Mouse (Mus musculus): ENCODE results near the gene Armc9. TPM values are rescaled to one million over a fixed set of nuclear protein-coding genes. Genes with fewer than 3 reads are reported as not detected.

Gene Armc9
- polyA plus RNA-seq, 1 experiment from 2014 or later = 25.4 TPM

DNA sequence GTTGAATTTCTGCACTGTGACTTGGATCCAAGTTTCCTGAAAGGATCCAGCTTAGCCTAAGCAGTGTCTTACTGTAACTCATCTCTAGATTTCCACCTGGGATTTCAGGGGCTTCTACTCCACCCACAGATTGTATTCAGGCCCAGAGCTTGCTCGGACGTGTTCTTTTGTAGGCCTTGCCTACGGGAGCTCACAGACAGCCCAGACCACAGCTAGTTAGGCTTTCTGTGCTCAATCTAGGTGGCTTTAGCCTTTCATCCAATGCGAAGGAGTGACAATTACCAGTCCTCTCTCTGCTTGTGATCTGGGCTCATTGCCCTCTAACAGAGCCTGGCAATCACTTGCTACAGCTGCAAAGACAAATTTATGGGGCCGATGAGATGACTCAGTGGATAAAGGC, 8.3 kb upstream of the Armc9 start:
- Histone ChIP-seq H3K27me3 (no peaks in the 10 kb centered on the region), H3K27ac (replicated peaks) (no peak overlapping the region), H3K9me3 (replicated peaks) (no peaks in the 10 kb centered on the region), H3K4me1 (no peaks in the 10 kb centered on the region), H3K4me3 (replicated peaks) (no peak overlapping the region), H3K4me2 (replicated peaks) (no peak overlapping the region), H3K9ac (no peak overlapping the region), H3K36me3 (0 out of 2 replicates have a peak, but pooled peaks cover under 1% of the 10 kb centered on the region)
- ATAC-seq (ENCODE audit: insufficient number of reproducible peaks, low FRiP score, low TSS enrichment, low read depth) = no peak
- 68% methylated on average over 5 of the region's 5 CpGs for WGBS

DNA sequence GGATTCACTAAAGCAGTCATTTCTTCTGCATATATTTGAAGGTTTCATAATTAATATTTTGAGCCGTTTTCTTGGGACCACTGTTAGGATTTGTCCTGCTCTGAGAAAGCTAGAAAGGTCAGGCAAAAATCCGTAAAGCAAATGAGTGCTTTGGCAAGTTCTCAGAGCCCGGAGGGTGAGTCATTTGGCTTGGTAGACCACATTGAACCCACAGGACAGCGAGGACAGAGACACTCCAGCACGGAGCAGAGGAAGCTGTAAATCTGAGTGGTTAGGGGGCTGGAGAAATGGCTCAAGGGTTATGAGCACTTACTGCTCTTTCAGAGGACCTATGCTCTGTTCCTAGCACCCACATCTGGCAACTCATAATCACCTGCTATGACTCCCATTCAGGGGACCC, 7.0 kb upstream of the Armc9 start:
- Histone ChIP-seq H3K9ac (no peak overlapping the region), H3K27ac (replicated peaks) (no peak overlapping the region), H3K9me3 (replicated peaks) (no peaks in the 10 kb centered on the region), H3K4me3 (replicated peaks) (no peak overlapping the region), H3K4me1 (no peaks in the 10 kb centered on the region), H3K36me3 (no peaks in the 10 kb centered on the region), H3K27me3 (no peaks in the 10 kb centered on the region), H3K4me2 (replicated peaks) (no peak overlapping the region)
- 80% methylated on average over 5 of the region's 5 CpGs for WGBS
- no peak for ATAC-seq (ENCODE audit: insufficient number of reproducible peaks, low FRiP score, low TSS enrichment, low read depth)

DNA sequence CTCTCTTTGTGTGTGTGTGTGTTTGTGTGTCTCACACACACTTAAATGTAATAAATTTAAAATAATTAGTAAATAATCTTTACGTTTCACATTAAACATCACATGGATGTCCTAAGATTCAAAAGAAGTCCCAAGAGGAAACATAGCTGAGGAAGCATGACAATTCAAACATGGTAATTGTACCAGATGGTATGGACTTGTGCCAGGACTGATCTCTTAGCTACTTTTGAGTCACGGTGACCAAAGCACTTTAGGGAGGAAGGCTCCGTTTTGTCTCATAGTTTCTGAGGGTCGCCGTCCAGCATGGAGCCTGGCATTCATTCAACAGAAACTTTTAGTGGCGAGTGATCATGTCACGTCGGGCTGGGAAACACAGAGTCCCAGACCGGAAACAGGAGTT, 6.4 kb upstream of the Armc9 start:
- Histone ChIP-seq H3K4me3 (replicated peaks) (no peak overlapping the region), H3K36me3 (no peaks in the 10 kb centered on the region), H3K9ac (no peak overlapping the region), H3K27me3 (no peaks in the 10 kb centered on the region), H3K4me1 (no peaks in the 10 kb centered on the region), H3K4me2 (replicated peaks) (no peak overlapping the region), H3K9me3 (replicated peaks) (no peaks in the 10 kb centered on the region), H3K27ac (replicated peaks) (no peak overlapping the region)
- no peak for ATAC-seq (ENCODE audit: insufficient number of reproducible peaks, low FRiP score, low TSS enrichment, low read depth)
- WGBS = 66% methylated on average over 9 of the region's 9 CpGs

DNA sequence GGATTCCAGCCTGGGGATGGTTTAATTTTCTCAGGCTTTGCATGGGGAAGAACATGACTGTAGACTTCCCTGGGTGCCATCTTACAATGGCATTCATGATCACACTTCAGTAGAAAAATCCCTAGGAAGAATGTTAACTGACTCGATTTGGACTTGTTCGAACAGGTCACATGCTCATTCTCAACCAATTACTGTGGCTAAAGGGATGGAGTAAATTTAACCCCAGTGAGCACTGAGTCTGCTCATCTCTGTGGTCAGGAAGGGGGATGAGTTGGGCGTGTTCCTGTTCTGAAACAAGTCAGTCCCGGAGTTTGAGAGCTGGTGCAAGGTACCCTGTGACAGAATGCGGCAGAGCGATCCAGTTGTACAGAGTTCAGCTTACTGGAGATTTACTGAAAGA, 3.7 kb upstream of the Armc9 start:
- no peak overlapping the region for H3K27ac ChIP-seq (replicated peaks)
- WGBS = 67% methylated on average over 6 of the region's 6 CpGs

DNA sequence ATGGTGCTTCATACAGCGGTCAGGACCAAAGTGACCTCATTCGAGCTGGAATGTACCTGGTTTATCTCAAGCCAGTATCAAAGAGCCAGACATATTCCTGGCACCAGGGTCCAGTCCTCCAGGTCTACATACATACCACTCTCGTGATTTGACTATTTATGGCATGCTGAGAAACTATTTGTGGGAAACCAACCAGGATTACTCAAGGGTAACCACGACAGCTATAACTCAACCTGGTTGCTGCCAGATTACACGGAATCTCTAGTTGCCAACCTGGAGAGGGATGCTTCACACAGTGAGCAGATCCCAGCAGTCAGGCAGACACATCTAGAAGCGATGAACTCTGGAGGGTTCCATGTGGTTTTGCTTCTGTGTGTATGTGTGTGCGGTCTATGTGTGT, 3.2 kb upstream of the Armc9 start:
- Histone ChIP-seq H3K27ac (replicated peaks) (no peak overlapping the region), H3K9ac (no peak overlapping the region), H3K36me3 (no peaks in the 10 kb centered on the region), H3K9me3 (replicated peaks) (no peaks in the 10 kb centered on the region), H3K4me1 (peaks cover 14% of the 10 kb centered on the region), H3K4me2 (replicated peaks) (no peak overlapping the region), H3K4me3 (replicated peaks) (no peak overlapping the region), H3K27me3 (no peaks in the 10 kb centered on the region)
- WGBS = 78% methylated on average over 7 of the region's 7 CpGs
- ATAC-seq (ENCODE audit: insufficient number of reproducible peaks, low FRiP score, low TSS enrichment, low read depth) = no peak

More for the DNA sequence above, 3.7 kb upstream of the Armc9 start:
- no peaks in the 10 kb centered on the region for H3K9me3 ChIP-seq (replicated peaks)
- H3K36me3 ChIP-seq = no peaks in the 10 kb centered on the region
- no peak overlapping the region for H3K9ac ChIP-seq
- no peak overlapping the region for H3K4me2 ChIP-seq (replicated peaks)
- no peak for ATAC-seq (ENCODE audit: insufficient number of reproducible peaks, low FRiP score, low TSS enrichment, low read depth)
- H3K4me1 ChIP-seq = peaks cover 13% of the 10 kb centered on the region
- no peaks in the 10 kb centered on the region for H3K27me3 ChIP-seq
- no peak overlapping the region for H3K4me3 ChIP-seq (replicated peaks)

DNA sequence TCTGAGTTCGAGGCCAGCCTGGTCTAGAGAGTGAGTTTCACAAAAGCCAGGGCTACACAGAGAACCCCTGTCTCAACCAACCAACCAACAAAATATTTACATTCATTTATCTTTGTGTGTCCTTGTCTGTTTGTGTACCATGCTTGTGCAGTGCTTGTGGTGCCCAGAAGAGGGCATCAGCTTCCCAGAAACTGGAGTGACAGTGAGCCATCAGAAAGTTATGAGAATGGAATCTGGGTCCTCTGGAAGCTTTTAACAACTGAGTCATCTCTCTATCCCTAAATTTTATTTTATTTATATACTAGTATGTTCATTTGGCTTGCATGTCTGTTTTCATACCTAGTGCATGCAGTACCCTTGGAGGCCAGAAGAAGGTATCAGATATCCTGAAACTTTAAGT, 2.0 kb upstream of the Armc9 start:
- Histone ChIP-seq H3K9me3 (replicated peaks) (no peaks in the 10 kb centered on the region), H3K4me2 (replicated peaks) (no peak overlapping the region), H3K9ac (no peak overlapping the region), H3K27ac (replicated peaks) (no peak overlapping the region), H3K4me1 (peaks cover 14% of the 10 kb centered on the region), H3K36me3 (0 out of 2 replicates have a peak, but pooled peaks cover under 1% of the 10 kb centered on the region), H3K27me3 (no peaks in the 10 kb centered on the region), H3K4me3 (replicated peaks) (no peak overlapping the region)
- 87% methylated on average over 1 of the region's 1 CpGs for WGBS
- no peak for ATAC-seq (ENCODE audit: insufficient number of reproducible peaks, low FRiP score, low TSS enrichment, low read depth)

DNA sequence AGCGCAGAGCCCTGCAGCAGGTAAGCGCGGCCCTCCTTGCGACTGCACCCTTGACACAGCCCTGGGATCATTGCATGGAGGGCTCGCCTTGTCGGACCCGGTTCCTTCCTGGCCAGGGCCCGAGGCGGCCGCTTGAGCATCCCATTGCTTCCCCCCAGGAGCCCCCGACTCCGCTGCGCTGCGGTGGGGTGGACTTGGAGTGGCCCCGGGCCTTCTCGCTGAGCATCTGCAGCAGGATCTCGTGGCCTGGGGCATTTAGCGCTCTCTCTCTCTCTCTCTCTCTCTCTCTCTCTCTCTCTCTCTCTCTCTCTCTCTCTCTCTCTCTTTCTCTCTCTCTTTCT, 214 bp downstream of the Armc9 start:
- H3K4me3 ChIP-seq (replicated peaks) = peak overlapping the region; percentile 96
- H3K4me2 ChIP-seq (replicated peaks) = peak overlapping the region; percentile 74
- no peaks in the 10 kb centered on the region for H3K27me3 ChIP-seq
- peaks cover 14% of the 10 kb centered on the region for H3K4me1 ChIP-seq
- H3K9ac ChIP-seq = peak overlapping the region; percentile 60
- peak; percentile 48 for ATAC-seq (ENCODE audit: insufficient number of reproducible peaks, low FRiP score, low TSS enrichment, low read depth)
- H3K9me3 ChIP-seq (replicated peaks) = no peaks in the 10 kb centered on the region
- 0% methylated on average over 18 of the region's 18 CpGs for WGBS
- 0 out of 2 replicates have a peak, but pooled peaks cover 3% of the 10 kb centered on the region for H3K36me3 ChIP-seq
- H3K27ac ChIP-seq (replicated peaks) = no peak overlapping the region

DNA sequence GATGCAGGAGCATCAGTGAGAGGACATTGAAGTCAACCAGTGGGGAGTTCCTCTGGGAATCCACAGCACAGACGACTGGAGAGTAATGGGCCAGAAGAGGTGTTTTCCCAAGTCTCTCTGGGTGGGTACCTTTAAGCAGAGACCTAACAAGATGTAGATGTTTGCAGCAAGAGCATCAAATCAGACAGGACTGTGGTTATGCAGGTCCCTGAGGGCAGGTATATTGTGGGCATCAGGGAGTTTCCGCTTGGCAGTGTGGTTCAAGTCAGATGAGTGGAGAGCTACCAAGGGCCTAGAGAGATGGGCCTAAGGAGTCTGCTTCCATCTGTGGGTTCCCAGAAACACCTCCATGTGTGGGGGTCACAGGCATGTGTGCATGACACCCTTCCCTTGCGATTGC, 1.5 kb downstream of the Armc9 start:
- H3K4me3 ChIP-seq (replicated peaks) = no peak overlapping the region
- peaks cover 12% of the 10 kb centered on the region for H3K36me3 ChIP-seq
- H3K4me2 ChIP-seq (replicated peaks) = no peak overlapping the region
- H3K27me3 ChIP-seq = no peaks in the 10 kb centered on the region
- H3K27ac ChIP-seq (replicated peaks) = no peak overlapping the region
- no peak overlapping the region for H3K9ac ChIP-seq
- WGBS = 77% methylated on average over 3 of the region's 3 CpGs
- no peak for ATAC-seq (ENCODE audit: insufficient number of reproducible peaks, low FRiP score, low TSS enrichment, low read depth)
- peaks cover 14% of the 10 kb centered on the region for H3K4me1 ChIP-seq
- H3K9me3 ChIP-seq (replicated peaks) = no peaks in the 10 kb centered on the region

DNA sequence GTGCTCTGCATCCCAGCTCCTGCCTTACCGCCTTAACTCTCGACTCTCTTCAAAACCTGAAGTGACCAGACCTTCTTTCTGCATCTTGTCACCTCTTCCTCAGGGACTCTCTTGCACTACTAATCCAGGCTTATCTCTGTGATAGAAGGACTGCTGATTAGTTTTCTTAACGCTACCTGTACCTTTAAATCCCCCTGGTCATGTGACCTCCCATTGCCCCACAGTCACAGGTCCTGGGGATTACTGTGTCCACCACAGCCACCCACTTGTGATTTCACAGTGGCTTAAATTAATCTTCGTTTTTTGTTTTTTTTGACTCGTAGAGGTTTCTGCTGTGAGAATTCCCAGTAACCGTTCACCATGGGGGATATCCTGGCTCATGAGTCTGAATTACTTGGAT, 2.0 kb downstream of the Armc9 start:
- ATAC-seq (ENCODE audit: insufficient number of reproducible peaks, low FRiP score, low TSS enrichment, low read depth) = no peak
- H3K27ac ChIP-seq (replicated peaks) = no peak overlapping the region
- WGBS = 89% methylated on average over 6 of the region's 6 CpGs
- H3K9ac ChIP-seq = no peak overlapping the region
- H3K4me3 ChIP-seq (replicated peaks) = no peak overlapping the region
- no peaks in the 10 kb centered on the region for H3K27me3 ChIP-seq
- H3K4me1 ChIP-seq = peaks cover 14% of the 10 kb centered on the region
- H3K36me3 ChIP-seq = peaks cover 15% of the 10 kb centered on the region
- H3K4me2 ChIP-seq (replicated peaks) = no peak overlapping the region
- H3K9me3 ChIP-seq (replicated peaks) = no peaks in the 10 kb centered on the region

DNA sequence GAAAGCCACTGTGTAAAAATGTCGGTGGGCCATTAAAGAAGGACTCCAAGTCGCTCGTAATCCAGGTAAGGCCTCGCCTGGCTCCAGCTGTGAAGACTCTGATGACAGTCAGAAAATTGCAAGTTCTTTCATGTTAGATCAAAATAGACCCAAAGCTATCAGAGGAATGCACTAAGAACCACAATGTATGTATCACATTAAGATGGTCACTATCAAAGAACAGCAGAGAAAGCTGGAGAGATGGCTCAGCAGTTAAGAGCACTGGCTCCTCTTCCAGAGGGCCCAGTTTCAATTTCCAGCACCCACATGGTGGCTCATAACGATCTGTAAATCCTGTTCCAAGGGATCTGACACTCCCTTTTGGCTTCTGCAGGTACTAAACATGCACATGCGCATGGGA, 5.5 kb downstream of the Armc9 start:
- Histone ChIP-seq H3K9ac (no peak overlapping the region), H3K36me3 (peaks cover 40% of the 10 kb centered on the region), H3K27me3 (no peaks in the 10 kb centered on the region), H3K27ac (replicated peaks) (no peak overlapping the region), H3K9me3 (replicated peaks) (no peaks in the 10 kb centered on the region), H3K4me1 (peaks cover 10% of the 10 kb centered on the region), H3K4me2 (replicated peaks) (no peak overlapping the region), H3K4me3 (replicated peaks) (no peak overlapping the region)
- 84% methylated on average over 6 of the region's 6 CpGs for WGBS
- ATAC-seq (ENCODE audit: insufficient number of reproducible peaks, low FRiP score, low TSS enrichment, low read depth) = no peak

DNA sequence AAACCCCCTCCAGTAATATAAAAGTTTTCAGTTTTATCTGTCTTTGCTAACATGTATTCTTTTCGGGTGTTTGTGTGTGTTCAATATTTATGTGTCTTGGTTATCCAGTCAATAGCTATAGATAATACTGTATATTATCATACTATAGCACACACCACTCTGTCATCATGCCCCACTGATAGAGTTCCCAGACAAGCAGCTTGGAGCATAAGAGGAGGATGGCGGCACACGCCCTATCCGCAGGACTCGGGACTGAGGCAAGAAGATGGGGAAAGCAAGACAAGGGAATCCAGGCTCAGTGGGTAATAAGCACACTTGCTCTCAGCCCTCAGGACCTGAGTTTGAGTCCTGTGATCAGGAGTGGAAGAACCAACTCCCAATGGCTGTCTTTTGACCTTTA, 5.9 kb downstream of the Armc9 start:
- H3K36me3 ChIP-seq = peaks cover 43% of the 10 kb centered on the region
- no peak overlapping the region for H3K4me2 ChIP-seq (replicated peaks)
- no peak overlapping the region for H3K27ac ChIP-seq (replicated peaks)
- H3K9ac ChIP-seq = no peak overlapping the region
- no peak overlapping the region for H3K4me3 ChIP-seq (replicated peaks)
- H3K27me3 ChIP-seq = no peaks in the 10 kb centered on the region
- no peak for ATAC-seq (ENCODE audit: insufficient number of reproducible peaks, low FRiP score, low TSS enrichment, low read depth)
- no peaks in the 10 kb centered on the region for H3K9me3 ChIP-seq (replicated peaks)
- WGBS = 87% methylated on average over 5 of the region's 5 CpGs
- H3K4me1 ChIP-seq = peaks cover 6% of the 10 kb centered on the region

DNA sequence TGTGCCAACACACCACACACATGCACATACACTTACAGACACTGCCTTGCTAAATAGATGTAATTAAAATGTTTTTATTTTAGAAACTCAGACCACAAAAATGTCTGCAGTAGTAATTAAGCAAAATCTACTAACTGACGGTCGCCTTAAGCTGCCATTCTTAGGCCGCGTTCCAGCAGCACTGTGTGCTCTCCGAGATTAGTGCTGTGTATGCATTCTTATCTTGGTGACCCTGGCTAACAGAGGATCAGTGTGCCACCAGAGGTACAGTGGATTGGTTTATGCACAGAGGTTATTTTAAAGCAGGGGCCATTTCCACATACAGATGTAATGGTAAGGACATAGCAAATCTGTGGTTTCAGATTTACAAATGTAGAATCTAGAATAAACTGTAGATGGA, 6.5 kb downstream of the Armc9 start:
- no peak for ATAC-seq (ENCODE audit: insufficient number of reproducible peaks, low FRiP score, low TSS enrichment, low read depth)
- 90% methylated on average over 5 of the region's 5 CpGs for WGBS
- Histone ChIP-seq H3K4me2 (replicated peaks) (no peak overlapping the region), H3K4me3 (replicated peaks) (no peak overlapping the region), H3K9ac (no peak overlapping the region), H3K9me3 (replicated peaks) (no peaks in the 10 kb centered on the region), H3K36me3 (peaks cover 43% of the 10 kb centered on the region), H3K4me1 (no peaks in the 10 kb centered on the region), H3K27ac (replicated peaks) (no peak overlapping the region), H3K27me3 (no peaks in the 10 kb centered on the region)

All from embryonic facial prominence, embryonic 15.5 days (tissue).